8 mouse cellular contexts compared by ENCODE assay signal in the genomic region with DNA sequence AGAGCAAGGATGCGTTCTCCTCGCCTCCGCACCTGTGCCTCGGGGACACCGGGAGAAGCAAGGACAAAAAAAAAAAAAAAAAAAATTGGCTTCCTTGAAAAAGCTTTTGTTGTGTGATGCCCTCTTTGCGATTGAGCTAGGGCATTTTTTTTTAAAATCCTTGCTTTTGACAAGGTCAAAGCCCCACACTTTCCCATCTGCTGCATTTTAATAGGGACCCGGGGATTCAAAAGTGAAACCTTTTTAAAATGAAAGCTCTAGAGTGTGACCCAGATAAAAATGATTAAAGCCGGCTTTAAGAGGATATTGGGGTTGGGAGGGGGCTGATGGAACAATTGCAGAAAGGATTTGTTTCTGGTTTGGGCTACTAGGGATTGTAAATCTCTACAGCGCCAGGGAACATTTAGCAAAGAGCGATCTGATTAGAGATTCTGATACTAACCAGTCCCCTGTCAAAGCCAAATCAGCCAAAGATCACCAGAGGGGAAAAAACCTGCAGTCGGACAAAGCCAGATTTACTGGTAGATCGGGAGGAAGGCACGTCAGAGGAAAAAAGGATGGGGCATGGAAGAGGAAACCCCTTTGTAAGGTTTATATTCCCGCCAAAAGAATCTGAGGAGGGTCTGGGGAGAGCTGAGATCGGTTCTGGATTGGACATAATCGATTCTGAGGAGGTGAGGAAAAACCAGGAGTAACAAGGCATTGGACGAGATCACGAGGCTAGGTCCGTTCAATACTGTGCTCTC. TPM values are rescaled to one million over a fixed set of nuclear protein-coding genes. Genes with fewer than 3 reads are reported as not detected.
DNase-seq lines count a peak whose midpoint lies in the region; ATAC-seq lines count a peak whose summit lies in the region.

No protein-coding gene starts in this region.

- intact Hi-C loops in heart, postnatal 14 days (cut with DNase I) = loop anchor here (5.0 kb wide), 1 partner anchor 152 kb away; the partner anchor contains the start of gene Osbpl8
- intact Hi-C loops in gastrocnemius, postnatal 14 days (cut with DNase I; ENCODE audit: low total_unique reads) = no loop called here

- no peaks in the 10 kb centered on the region for H3K36me3 ChIP-seq in embryonic facial prominence, embryonic 13.5 days
- no peaks in the 10 kb centered on the region for H3K36me3 ChIP-seq in hindbrain, embryonic 12.5 days
- H3K36me3 ChIP-seq in limb, embryonic 13.5 days = no peaks in the 10 kb centered on the region

- WGBS in embryonic facial prominence, embryonic 13.5 days = 1% methylated on average over 19 of the region's 19 CpGs
- WGBS in hindbrain, embryonic 12.5 days = under 1% methylated on average over 19 of the region's 19 CpGs
- WGBS in limb, embryonic 13.5 days = under 1% methylated on average over 19 of the region's 19 CpGs

- peak; percentile 93 for DNase-seq in heart, adult 11 months
- DNase-seq in heart, postnatal 14 days = no peak
- peak; percentile 9 for DNase-seq in adipocyte (ENCODE audit: low spot score)
- peak; percentile 69 for DNase-seq in neural tube, embryonic 10.5 days (ENCODE audit: extremely low spot score, low spot score)
- DNase-seq in gastrocnemius, postnatal 14 days = no peak

- no peak for ATAC-seq in embryonic facial prominence, embryonic 13.5 days (ENCODE audit: insufficient number of reproducible peaks, insufficient read depth, low FRiP score, low TSS enrichment, low read depth)
- ATAC-seq in hindbrain, embryonic 12.5 days (ENCODE audit: low FRiP score) = peak; percentile 35; the same call in 1 of the 2 replicates
- ATAC-seq in limb, embryonic 13.5 days (ENCODE audit: low FRiP score, low read depth) = no peak

- peaks cover 3% of the 10 kb centered on the region; the same call in 1 of the 2 replicates for H3K27me3 ChIP-seq in embryonic facial prominence, embryonic 13.5 days
- no peaks in the 10 kb centered on the region for H3K27me3 ChIP-seq in hindbrain, embryonic 12.5 days
- no peaks in the 10 kb centered on the region for H3K27me3 ChIP-seq in limb, embryonic 13.5 days

- peaks cover 15% of the 10 kb centered on the region for H3K4me1 ChIP-seq in embryonic facial prominence, embryonic 13.5 days
- peaks cover 23% of the 10 kb centered on the region for H3K4me1 ChIP-seq in hindbrain, embryonic 12.5 days
- H3K4me1 ChIP-seq in limb, embryonic 13.5 days = peaks cover 13% of the 10 kb centered on the region

- peak overlapping the region; percentile 87 for H3K4me3 ChIP-seq in embryonic facial prominence, embryonic 13.5 days
- peak overlapping the region; percentile 72 for H3K4me3 ChIP-seq in hindbrain, embryonic 12.5 days
- H3K4me3 ChIP-seq in limb, embryonic 13.5 days = peak overlapping the region; percentile 82

- H3K9ac ChIP-seq in embryonic facial prominence, embryonic 13.5 days = peak overlapping the region; percentile 98
- H3K9ac ChIP-seq in hindbrain, embryonic 12.5 days = peak overlapping the region; percentile 90
- H3K9ac ChIP-seq in limb, embryonic 13.5 days = peak overlapping the region; percentile 98

- peak overlapping the region; percentile 98 for H3K27ac ChIP-seq in embryonic facial prominence, embryonic 13.5 days
- peak overlapping the region; percentile 99 for H3K27ac ChIP-seq in hindbrain, embryonic 12.5 days
- H3K27ac ChIP-seq in limb, embryonic 13.5 days = peak overlapping the region; percentile 99

- no peaks in the 10 kb centered on the region for H3K9me3 ChIP-seq in embryonic facial prominence, embryonic 13.5 days
- H3K9me3 ChIP-seq in hindbrain, embryonic 12.5 days (replicated peaks) = no peaks in the 10 kb centered on the region
- no peaks in the 10 kb centered on the region for H3K9me3 ChIP-seq in limb, embryonic 13.5 days

- peak overlapping the region; percentile 86 for H3K4me2 ChIP-seq in embryonic facial prominence, embryonic 13.5 days
- peak overlapping the region; percentile 69 for H3K4me2 ChIP-seq in hindbrain, embryonic 12.5 days (replicated peaks)
- peak overlapping the region; percentile 86 for H3K4me2 ChIP-seq in limb, embryonic 13.5 days (replicated peaks)

RNA-seq across cellular contexts. Expression of gene Zdhhc17, which starts 0.7 kb away (rescaled TPM):
- total RNA-seq in heart, postnatal 14 days (2021) = 10 to 100 TPM; 23.7 to 25.8 TPM
- polyA plus RNA-seq in embryonic facial prominence, embryonic 13.5 days (2015; fragmentation: Nextera tagmentation; extraction: Ambion mirVana) = 29.8 and 35.0 TPM in 2 replicates
- 45.1 and 48.1 TPM in 2 replicates for polyA plus RNA-seq in hindbrain, embryonic 12.5 days (2016; fragmentation: Nextera tagmentation; extraction: Ambion mirVana)
- polyA plus RNA-seq in limb, embryonic 13.5 days (2015; fragmentation: Nextera tagmentation; extraction: Ambion mirVana) = 32.9 and 33.5 TPM in 2 replicates
- total RNA-seq in gastrocnemius, postnatal 14 days (2021) = 10 to 100 TPM; 20.7 to 22.6 TPM

Comparison
In these comparisons a context has a peak if more than half of its experiments do, and no peak if none do; other contexts are left out.
1. DNase-seq: peak in heart, adult 11 months (single experiment), adipocyte (single experiment) and neural tube, embryonic 10.5 days (single experiment); none in heart, postnatal 14 days (0 of 2) and gastrocnemius, postnatal 14 days (single experiment).
2. Peak in every context shown above with its lines, with median percentiles within 50 percentile points of each other: H3K27ac ChIP-seq, H3K4me2 ChIP-seq, H3K4me3 ChIP-seq and H3K9ac ChIP-seq.